Mouse (Mus musculus): ENCODE results near the gene Pitpnm1. TPM values are rescaled to one million over a fixed set of nuclear protein-coding genes. Genes with fewer than 3 reads are reported as not detected.
A peak's percentile ranks its signal among the peaks of the same experiment; 100 is the strongest.

The Pitpnm1 gene
- total RNA-seq, 4 experiments from 2014 or later = 1.1 to 3.3 (median 2.4) TPM

DNA sequence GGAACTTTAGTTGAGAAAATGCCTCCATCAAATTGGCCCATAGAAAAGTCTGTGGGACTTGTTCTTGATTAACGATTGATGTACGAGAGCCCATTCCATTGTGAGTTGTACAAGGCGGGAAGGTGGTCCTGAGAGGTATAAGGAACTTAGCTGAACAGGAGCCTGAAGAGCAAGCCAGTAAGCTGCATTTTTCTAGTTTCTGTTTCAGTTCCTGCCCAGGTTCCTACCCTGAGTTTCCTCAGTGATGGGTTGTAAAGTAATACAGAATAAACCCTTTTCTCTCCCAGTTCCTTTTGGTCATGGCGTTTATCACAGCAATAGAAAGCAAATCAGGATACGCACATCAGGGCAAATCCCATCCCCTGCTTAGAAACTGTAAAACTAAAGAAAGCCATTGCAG lies 38.1 kb downstream of the Pitpnm1 start:
- no peak for DNase-seq (ENCODE audit: low spot score in 2 of 2)

DNA sequence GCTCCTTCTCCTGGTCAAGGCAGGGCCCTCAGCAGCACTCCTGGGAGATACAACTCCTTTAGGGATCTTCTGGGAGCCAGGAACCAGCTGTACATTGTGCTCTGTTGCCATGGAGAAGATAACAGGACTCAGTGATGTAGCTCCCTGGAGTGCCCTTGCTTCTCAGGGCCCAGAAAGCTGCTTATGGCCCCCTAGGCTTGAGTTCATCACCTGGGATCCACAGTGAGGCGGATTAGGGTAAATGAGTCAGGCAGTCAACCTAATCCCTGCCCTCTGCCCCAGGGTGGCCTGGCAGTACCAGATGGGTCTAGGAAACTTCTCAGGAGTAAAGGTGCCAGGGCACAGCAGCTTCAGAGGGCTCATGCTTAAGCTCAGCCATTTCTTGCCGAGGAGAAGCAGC lies 39.6 kb downstream of the Pitpnm1 start, which contains the start of gene Gpr152:
Gpr152 (plus strand) TSS at position 342 of the 400 bp plus-strand sequence.
- no peak for DNase-seq (ENCODE audit: low spot score in 2 of 2)

- no peak for DNase-seq (ENCODE audit: low spot score in 2 of 2)
Observed at GRCm38 (mm10) chr19:4140147-4140546, 40.3 kb downstream of the Pitpnm1 start.

- DNase-seq (ENCODE audit: low spot score in 2 of 2) = no peak
Observed at GRCm38 (mm10) chr19:4142416-4143173, 42.8 kb downstream of the Pitpnm1 start.

- DNase-seq (ENCODE audit: low spot score in 2 of 2) = no peak
Observed at GRCm38 (mm10) chr19:4143759-4144268, 44.0 kb downstream of the Pitpnm1 start, which contains the start of gene Cabp4. TSS of gene Cabp4 (minus strand) at chr19:4144033.

DNA sequence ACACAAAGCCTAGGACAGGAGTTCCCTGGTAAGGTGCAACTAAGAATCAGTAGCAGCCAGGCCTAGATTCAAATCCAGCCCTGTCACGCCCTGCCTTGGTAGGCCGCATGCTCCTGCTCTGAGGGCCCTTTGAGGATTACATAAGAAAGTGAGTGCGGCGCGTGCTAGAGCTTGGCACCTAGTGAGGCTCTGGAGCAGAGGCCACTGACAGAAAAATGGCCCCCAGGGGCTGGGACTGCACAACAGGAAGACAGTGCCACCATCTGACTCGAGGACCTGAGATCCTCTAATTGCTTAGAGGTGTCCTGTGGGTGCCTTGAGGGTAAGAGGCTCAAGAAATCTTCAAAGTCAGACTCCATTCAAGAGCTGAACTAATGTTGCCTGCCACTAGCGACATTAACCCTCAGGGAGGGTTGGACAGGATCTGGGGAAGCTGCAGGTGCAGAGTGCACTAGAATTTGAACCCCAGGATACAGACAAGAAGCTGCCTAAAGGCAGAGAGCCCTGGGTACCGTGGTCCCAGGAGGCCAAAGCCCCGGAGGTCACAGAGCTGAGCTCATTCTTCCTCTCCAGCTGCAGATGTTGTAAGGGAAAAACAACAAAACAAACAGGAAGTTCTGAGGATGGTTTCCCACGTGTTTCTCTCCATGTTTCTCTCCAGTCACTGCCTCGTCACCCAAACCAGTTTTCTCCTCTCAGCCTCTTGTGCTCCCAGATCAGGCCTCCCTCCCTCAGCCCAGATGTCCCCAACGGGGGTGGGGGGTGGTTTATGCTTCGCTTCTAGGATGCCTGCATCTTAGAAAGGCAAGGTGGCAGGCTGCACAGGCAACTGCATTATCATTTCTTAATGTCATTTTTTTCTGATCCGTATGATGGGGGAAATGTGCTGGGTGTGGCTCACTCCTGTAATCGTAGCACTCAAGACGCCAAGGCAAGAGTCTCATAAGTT lies 45.0 kb downstream of the Pitpnm1 start:
- no peak for DNase-seq (ENCODE audit: low spot score in 2 of 2)

- no peak for DNase-seq (ENCODE audit: low spot score in 2 of 2)
Observed at GRCm38 (mm10) chr19:4145936-4146335, 46.1 kb downstream of the Pitpnm1 start.

- DNase-seq (ENCODE audit: low spot score in 2 of 2) = no peak
Observed at GRCm38 (mm10) chr19:4146366-4147021, 46.7 kb downstream of the Pitpnm1 start.

DNA sequence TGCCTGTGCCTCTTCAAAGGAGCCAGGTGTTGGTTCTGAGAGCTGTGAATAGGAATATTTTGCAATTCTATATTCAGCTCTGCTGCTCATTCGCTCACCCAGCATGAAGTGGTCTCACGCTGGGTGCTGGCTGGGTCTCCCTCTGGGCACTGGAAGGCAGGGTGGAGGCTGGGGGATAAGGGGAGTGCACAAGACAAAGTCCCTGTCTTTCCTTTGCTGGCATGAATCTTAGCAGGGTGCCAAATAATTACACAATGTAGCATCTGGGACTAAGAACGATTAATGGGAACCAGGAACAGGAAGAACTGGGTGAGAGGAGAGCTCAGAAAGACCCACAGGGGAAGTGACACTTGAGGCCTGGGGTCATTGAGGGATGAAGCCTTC lies 47.2 kb downstream of the Pitpnm1 start:
- DNase-seq (ENCODE audit: low spot score in 2 of 2) = no peak

DNA sequence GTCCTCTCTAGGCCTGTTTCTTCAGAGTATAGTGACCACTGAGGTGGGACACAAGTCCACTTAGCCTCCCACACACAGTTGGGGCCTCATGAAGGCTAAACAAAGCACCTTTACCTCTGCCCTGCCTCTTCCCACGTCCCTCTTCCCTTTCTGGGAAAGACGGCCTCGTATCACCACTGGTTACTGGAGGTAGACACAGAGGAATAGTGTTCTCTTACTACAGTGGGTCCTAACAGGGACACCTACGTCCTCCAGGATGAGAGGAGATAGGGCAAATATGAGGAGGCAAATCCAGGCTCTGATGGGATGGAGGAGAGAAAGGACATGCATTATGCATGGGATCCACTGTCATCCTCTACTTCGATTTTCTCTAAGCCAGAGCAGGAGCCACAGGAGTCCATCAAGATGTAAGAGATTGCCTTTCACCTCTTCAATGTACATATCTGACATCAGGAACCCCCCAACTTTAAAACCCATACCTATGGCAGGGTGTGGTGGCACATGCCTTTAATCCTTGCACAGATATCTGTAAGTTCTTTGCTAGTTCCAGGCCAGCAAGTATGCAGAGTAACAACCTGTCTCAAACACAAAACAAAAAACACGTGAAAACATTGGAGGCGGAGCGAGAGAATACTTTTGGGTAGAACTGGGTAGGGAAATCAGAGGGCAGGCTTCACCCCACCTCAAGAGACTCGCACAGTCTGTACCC lies 48.1 kb downstream of the Pitpnm1 start:
- DNase-seq (ENCODE audit: low spot score in 2 of 2) = no peak

- DNase-seq (ENCODE audit: low spot score in 2 of 2) = peak; percentile 94
Observed at GRCm38 (mm10) chr19:4148491-4148806, 48.7 kb downstream of the Pitpnm1 start, which contains the start of gene Coro1b. TSS of gene Coro1b (plus strand) at chr19:4148619.

DNA sequence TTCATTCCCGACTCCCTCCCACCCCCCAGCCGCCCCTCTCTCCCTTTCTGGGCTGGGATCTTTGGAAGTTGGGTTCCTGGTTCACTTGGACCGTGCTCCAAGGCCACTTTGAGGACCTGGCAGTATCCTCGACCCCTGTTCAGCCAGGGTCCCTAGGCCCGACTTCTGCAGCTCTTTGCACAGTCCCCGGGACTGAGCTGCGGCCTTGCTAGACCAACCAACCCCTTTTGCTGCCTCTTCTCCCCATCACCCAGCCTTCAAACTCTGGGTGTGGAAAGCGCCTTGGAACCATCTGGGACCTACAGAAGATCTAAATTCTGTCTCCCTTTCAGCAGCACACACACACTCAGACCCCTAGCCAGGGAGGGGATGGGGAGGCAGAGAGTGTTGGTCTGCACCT lies 49.0 kb downstream of the Pitpnm1 start:
- no peak for DNase-seq (ENCODE audit: low spot score in 2 of 2)

- DNase-seq (ENCODE audit: low spot score in 2 of 2) = no peak
Observed at GRCm38 (mm10) chr19:4149283-4149682, 49.5 kb downstream of the Pitpnm1 start.

DNA sequence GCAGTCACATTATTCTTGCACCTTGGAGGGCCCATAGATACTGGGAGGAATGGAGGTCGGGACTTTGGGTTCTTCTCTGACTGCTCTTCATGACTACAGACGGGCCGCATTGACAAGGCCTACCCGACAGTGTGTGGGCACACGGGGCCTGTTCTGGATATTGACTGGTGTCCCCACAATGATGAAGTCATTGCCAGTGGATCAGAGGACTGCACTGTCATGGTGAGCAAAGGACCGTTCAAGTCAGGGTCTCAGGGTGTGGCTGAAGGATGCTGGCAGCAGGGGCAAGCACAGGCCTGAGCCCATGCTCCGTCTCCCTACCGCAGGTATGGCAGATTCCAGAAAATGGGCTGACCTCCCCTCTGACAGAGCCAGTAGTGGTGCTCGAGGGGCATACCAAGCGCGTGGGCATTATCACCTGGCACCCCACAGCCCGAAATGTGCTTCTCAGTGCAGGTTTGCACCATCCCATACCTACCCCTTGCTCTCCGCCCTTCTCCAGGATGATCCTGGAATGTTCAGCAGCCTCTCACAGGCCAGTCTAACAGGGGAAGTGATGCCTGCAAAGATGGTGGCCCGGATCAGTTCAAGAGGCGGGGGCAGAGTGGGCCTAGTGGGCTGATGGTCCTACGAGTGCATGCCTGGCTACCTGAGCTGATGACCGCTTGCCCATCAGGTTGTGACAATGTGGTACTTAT lies 50.1 kb downstream of the Pitpnm1 start:
- no peak for DNase-seq (ENCODE audit: low spot score in 2 of 2)

DNA sequence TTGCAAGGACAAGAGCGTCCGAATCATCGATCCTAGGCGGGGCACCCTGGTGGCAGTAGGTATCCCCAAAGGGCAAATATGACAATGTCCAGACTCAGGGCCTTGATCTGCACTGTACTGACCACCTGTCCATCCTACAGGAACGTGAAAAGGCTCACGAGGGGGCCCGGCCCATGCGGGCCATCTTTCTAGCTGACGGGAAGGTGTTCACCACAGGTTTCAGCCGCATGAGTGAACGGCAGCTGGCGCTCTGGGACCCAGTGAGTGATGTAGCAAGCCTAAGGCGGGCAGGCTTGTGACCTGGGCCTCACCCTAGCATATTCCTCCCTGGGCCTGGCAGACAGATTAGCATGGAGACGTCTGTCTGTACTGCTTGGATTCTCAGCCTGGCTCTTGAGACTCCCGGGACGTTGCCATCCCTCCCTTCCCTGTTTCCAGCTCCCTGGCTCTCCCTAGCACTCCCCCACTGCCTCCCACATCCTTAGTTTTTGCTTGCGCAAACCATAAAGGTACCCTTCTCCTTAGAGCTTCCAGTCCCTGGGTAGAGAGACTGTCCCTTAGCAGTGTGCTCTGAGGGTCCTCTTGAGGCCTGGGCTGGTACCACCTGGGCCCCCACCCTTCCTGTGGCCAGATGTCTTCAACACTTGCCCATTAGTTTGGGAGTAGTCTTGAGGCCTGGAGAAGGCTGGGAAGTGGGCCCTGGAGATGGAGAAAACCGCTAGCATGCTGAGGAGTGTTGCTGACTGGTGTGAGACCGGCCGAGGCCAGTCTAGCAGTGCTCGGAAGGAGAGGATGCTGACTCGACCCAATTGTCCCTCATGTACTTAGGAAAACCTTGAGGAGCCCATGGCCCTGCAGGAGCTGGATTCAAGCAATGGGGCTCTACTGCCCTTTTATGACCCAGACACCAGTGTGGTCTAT lies 51.0 kb downstream of the Pitpnm1 start:
- DNase-seq (ENCODE audit: low spot score in 2 of 2) = no peak

DNA sequence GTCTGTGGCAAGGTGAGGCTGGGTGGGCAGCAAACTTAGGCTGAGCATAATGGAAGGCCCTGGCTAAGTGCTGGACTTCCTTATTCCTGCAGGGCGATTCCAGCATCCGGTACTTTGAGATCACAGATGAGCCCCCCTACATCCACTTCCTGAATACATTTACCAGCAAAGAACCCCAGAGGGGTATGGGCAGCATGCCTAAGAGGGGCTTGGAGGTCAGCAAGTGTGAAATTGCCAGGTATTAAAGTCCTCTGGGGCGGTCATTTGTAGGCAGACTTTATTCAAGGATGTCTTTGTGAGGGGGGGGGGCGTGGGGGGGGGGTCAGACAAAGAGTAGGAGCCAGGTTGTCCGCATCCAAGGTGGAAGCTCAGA lies 51.7 kb downstream of the Pitpnm1 start:
- DNase-seq (ENCODE audit: low spot score in 2 of 2) = no peak

DNA sequence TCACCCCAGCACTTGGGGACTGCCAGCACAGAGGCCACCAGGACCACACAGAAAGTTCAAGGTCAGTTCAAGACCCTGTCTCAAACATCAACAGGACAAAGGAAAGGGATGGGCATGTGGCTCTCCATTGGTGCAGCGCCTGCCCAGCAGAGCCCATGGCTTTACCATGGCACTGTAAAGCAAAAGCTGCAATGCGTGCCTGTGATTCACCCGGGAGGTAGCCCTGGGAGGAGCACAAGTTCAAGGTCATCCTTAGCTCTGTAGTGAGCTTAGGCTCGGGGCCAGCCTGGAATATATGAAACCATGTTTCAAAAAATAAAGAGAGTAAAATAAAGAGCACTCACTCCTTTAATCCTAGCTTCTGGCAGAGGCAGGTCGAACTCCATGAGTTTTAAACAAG lies 52.1 kb downstream of the Pitpnm1 start:
- DNase-seq (ENCODE audit: low spot score in 2 of 2) = no peak

DNA sequence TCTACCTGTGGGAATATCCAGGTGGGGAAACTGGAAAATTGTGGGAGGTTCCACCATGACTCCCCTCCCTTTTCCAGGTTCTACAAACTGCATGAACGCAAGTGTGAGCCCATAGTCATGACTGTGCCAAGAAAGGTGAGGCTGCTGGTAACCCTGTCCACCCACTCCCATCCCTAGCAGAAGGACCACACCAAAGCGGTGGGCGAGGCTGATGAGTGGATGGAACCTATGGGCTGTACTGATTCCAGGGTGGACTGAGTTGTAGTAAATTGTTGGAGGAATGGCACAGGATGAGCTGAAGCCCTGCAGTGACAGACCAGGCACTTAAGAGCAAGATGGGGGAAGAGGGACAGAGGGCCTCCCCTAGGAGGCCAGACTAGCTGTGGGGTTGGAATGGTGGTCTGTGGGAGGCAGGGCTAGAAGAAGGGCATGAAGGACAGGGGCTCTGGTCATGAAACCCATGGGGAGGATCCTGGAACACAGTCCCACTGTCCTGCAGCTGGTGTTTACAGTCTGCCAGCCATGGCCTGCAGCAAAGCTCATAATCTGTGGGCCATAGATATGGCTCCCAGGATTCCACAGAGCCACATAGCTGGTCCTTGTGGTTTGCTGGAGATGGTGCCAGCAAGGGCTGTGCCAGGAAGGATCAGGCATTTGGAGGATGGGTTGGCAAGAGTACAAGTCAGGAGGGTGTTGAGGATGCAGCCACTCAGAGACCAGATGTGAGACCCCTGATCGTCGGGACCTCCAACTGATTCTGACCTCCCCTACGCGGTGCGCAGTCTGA lies 52.8 kb downstream of the Pitpnm1 start:
- no peak for DNase-seq (ENCODE audit: low spot score in 2 of 2)
